Mouse (Mus musculus): ENCODE measurements around the gene Tmem259. TPM values are rescaled to one million over a fixed set of nuclear protein-coding genes. Genes with fewer than 3 reads are reported as not detected.
A peak's percentile ranks its signal among the peaks of the same experiment; 100 is the strongest.

Gene Tmem259
- polyA plus RNA-seq, 1 experiment from 2014 or later: 22.5 TPM

GRCm38 (mm10) chr10:79946752-79947322, 37.3 kb downstream of the Tmem259 start:
- H3K36me3 ChIP-seq: peaks cover 74% of the 10 kb centered on the region
- ATAC-seq (ENCODE audit: insufficient number of reproducible peaks, insufficient read depth, low FRiP score, low TSS enrichment, low read depth): peak; percentile 37; the same call in 1 of the 2 replicates
- 16% methylated on average over 7 of the region's 7 CpGs for WGBS
- H3K4me1 ChIP-seq (replicated peaks): peaks cover 43% of the 10 kb centered on the region
- peak overlapping the region; percentile 34; the same call in 1 of the 2 replicates for H3K9ac ChIP-seq (replicated peaks)
- no peak overlapping the region for H3K4me3 ChIP-seq (replicated peaks)
- H3K4me2 ChIP-seq: peak overlapping the region; percentile 24
- no peaks in the 10 kb centered on the region for H3K9me3 ChIP-seq
- H3K27me3 ChIP-seq: no peaks in the 10 kb centered on the region
- peak overlapping the region; percentile 89 for H3K27ac ChIP-seq

GRCm38 (mm10) chr10:79945507-79946234, 38.5 kb downstream of the Tmem259 start:
- Histone ChIP-seq H3K4me1 (replicated peaks) (peaks cover 43% of the 10 kb centered on the region), H3K4me3 (replicated peaks) (no peak overlapping the region), H3K27me3 (no peaks in the 10 kb centered on the region), H3K9me3 (no peaks in the 10 kb centered on the region), H3K9ac (replicated peaks) (peak overlapping the region; percentile 46; the same call in 1 of the 2 replicates), H3K27ac (peak overlapping the region; percentile 89), H3K36me3 (peaks cover 74% of the 10 kb centered on the region), H3K4me2 (peak overlapping the region; percentile 27; the same call in 1 of the 2 replicates)
- ATAC-seq (ENCODE audit: insufficient number of reproducible peaks, insufficient read depth, low FRiP score, low TSS enrichment, low read depth): no peak
- WGBS: 13% methylated on average over 16 of the region's 16 CpGs

- no peak for ATAC-seq (ENCODE audit: insufficient number of reproducible peaks, insufficient read depth, low FRiP score, low TSS enrichment, low read depth)
- H3K9ac ChIP-seq (replicated peaks): 0 out of 2 replicates have a peak overlapping the region, but pooled peaks have one; percentile 24
- no peak overlapping the region for H3K4me2 ChIP-seq
- H3K4me3 ChIP-seq (replicated peaks): no peak overlapping the region
- peaks cover 70% of the 10 kb centered on the region for H3K36me3 ChIP-seq
- H3K27ac ChIP-seq: peak overlapping the region; percentile 89; the same call in 1 of the 2 replicates
- no peaks in the 10 kb centered on the region for H3K9me3 ChIP-seq
- WGBS: 65% methylated on average over 9 of the region's 9 CpGs
- peaks cover 53% of the 10 kb centered on the region for H3K4me1 ChIP-seq (replicated peaks)
- no peaks in the 10 kb centered on the region for H3K27me3 ChIP-seq
These were observed 40.6 kb downstream of the Tmem259 start for GRCm38 (mm10) chr10:79943471-79943901.

- ATAC-seq (ENCODE audit: insufficient number of reproducible peaks, insufficient read depth, low FRiP score, low TSS enrichment, low read depth): no peak
- Histone ChIP-seq H3K27ac (peak overlapping the region; percentile 89; the same call in 1 of the 2 replicates), H3K27me3 (no peaks in the 10 kb centered on the region), H3K4me1 (replicated peaks) (peaks cover 57% of the 10 kb centered on the region), H3K9me3 (no peaks in the 10 kb centered on the region), H3K36me3 (peaks cover 71% of the 10 kb centered on the region), H3K4me3 (replicated peaks) (no peak overlapping the region), H3K9ac (replicated peaks) (no peak overlapping the region), H3K4me2 (no peak overlapping the region)
- WGBS: 97% methylated on average over 1 of the region's 1 CpGs
These were observed 41.1 kb downstream of the Tmem259 start for GRCm38 (mm10) chr10:79942988-79943387.

GRCm38 (mm10) chr10:79940749-79941148, 43.4 kb downstream of the Tmem259 start:
- Histone ChIP-seq H3K9me3 (no peaks in the 10 kb centered on the region), H3K27ac (no peak overlapping the region), H3K9ac (replicated peaks) (no peak overlapping the region), H3K36me3 (peaks cover 76% of the 10 kb centered on the region), H3K4me2 (no peak overlapping the region), H3K27me3 (no peaks in the 10 kb centered on the region), H3K4me3 (replicated peaks) (no peak overlapping the region), H3K4me1 (replicated peaks) (peaks cover 63% of the 10 kb centered on the region)
- WGBS: 53% methylated on average over 7 of the region's 7 CpGs
- ATAC-seq (ENCODE audit: insufficient number of reproducible peaks, insufficient read depth, low FRiP score, low TSS enrichment, low read depth): no peak

- WGBS: 67% methylated on average over 11 of the region's 11 CpGs
- H3K27me3 ChIP-seq: no peaks in the 10 kb centered on the region
These were observed 46.2 kb downstream of the Tmem259 start for GRCm38 (mm10) chr10:79937775-79938526.

GRCm38 (mm10) chr10:79936911-79937441, 47.2 kb downstream of the Tmem259 start:
- Histone ChIP-seq H3K4me1 (replicated peaks) (peaks cover 69% of the 10 kb centered on the region), H3K27ac (peak overlapping the region; percentile 26), H3K9ac (replicated peaks) (no peak overlapping the region; the same call in 1 of the 2 replicates), H3K4me2 (no peak overlapping the region), H3K36me3 (peaks cover 95% of the 10 kb centered on the region), H3K4me3 (replicated peaks) (no peak overlapping the region), H3K9me3 (no peaks in the 10 kb centered on the region), H3K27me3 (no peaks in the 10 kb centered on the region)
- 81% methylated on average over 27 of the region's 27 CpGs for WGBS
- no peak for ATAC-seq (ENCODE audit: insufficient number of reproducible peaks, insufficient read depth, low FRiP score, low TSS enrichment, low read depth)

More at GRCm38 (mm10) chr10:79937775-79938526, 46.2 kb downstream of the Tmem259 start:
- ATAC-seq (ENCODE audit: insufficient number of reproducible peaks, insufficient read depth, low FRiP score, low TSS enrichment, low read depth): no peak
- Histone ChIP-seq H3K9me3 (no peaks in the 10 kb centered on the region), H3K36me3 (peaks cover 92% of the 10 kb centered on the region), H3K4me2 (no peak overlapping the region), H3K4me3 (replicated peaks) (no peak overlapping the region), H3K27ac (0 out of 2 replicates have a peak overlapping the region, but pooled peaks have one; percentile 35), H3K4me1 (replicated peaks) (peaks cover 62% of the 10 kb centered on the region), H3K9ac (replicated peaks) (no peak overlapping the region)

GRCm38 (mm10) chr10:79936284-79936910, 47.7 kb downstream of the Tmem259 start:
- no peak overlapping the region for H3K4me2 ChIP-seq
- peaks cover 95% of the 10 kb centered on the region for H3K36me3 ChIP-seq
- no peak overlapping the region for H3K9ac ChIP-seq (replicated peaks)
- no peak overlapping the region for H3K4me3 ChIP-seq (replicated peaks)
- no peaks in the 10 kb centered on the region for H3K27me3 ChIP-seq
- peaks cover 75% of the 10 kb centered on the region for H3K4me1 ChIP-seq (replicated peaks)
- 64% methylated on average over 10 of the region's 10 CpGs for WGBS
- peak overlapping the region; percentile 26 for H3K27ac ChIP-seq
- no peaks in the 10 kb centered on the region for H3K9me3 ChIP-seq
- ATAC-seq (ENCODE audit: insufficient number of reproducible peaks, insufficient read depth, low FRiP score, low TSS enrichment, low read depth): no peak

GRCm38 (mm10) chr10:79934794-79935569, 49.1 kb downstream of the Tmem259 start:
- H3K27ac ChIP-seq: peak overlapping the region; percentile 82; the same call in 1 of the 2 replicates
- H3K4me1 ChIP-seq (replicated peaks): peaks cover 83% of the 10 kb centered on the region
- peaks cover 93% of the 10 kb centered on the region for H3K36me3 ChIP-seq
- WGBS: 86% methylated on average over 16 of the region's 16 CpGs
- H3K9ac ChIP-seq (replicated peaks): no peak overlapping the region
- H3K9me3 ChIP-seq: no peaks in the 10 kb centered on the region
- H3K4me3 ChIP-seq (replicated peaks): no peak overlapping the region
- H3K4me2 ChIP-seq: no peak overlapping the region
- no peaks in the 10 kb centered on the region for H3K27me3 ChIP-seq
- no peak for ATAC-seq (ENCODE audit: insufficient number of reproducible peaks, insufficient read depth, low FRiP score, low TSS enrichment, low read depth)

- no peaks in the 10 kb centered on the region for H3K27me3 ChIP-seq
- peaks cover 90% of the 10 kb centered on the region for H3K4me1 ChIP-seq (replicated peaks)
- ATAC-seq (ENCODE audit: insufficient number of reproducible peaks, insufficient read depth, low FRiP score, low TSS enrichment, low read depth): no peak
- 78% methylated on average over 13 of the region's 13 CpGs for WGBS
- no peak overlapping the region for H3K9ac ChIP-seq (replicated peaks)
- H3K4me2 ChIP-seq: no peak overlapping the region
- H3K4me3 ChIP-seq (replicated peaks): no peak overlapping the region
- H3K36me3 ChIP-seq: peaks cover 86% of the 10 kb centered on the region
- H3K27ac ChIP-seq: peak overlapping the region; percentile 82
- H3K9me3 ChIP-seq: no peaks in the 10 kb centered on the region
These were observed 49.8 kb downstream of the Tmem259 start for GRCm38 (mm10) chr10:79934272-79934721.
